Mouse (Mus musculus): Measurements from ENCODE around the gene Sult1d1. TPM values are rescaled to one million over a fixed set of nuclear protein-coding genes. Genes with fewer than 3 reads are reported as not detected.

The Sult1d1 gene
- polyA plus RNA-seq, 1 experiment from 2014 or later, result not detected

DNA sequence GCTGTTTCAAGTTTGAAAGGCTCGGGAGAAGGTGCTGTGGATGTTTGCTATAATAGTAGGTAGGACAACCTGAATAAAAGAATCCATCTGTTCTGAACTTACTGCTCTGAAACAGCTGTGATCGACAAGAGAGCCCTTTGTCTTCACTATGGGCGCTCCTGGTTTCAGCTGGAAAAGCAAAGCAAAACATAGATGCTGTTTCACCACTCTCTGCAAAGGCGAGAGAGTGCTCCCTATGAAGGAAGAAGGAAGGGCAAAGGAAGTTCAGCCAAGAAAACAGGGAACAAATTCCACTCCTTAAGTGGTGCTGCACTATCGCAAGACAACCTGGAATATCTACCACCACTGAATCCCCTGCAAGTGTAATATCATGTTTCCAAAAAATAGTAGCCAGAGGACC is 4.7 kb upstream of the Sult1d1 start:
- ATAC-seq (ENCODE audit: low FRiP score), result no peak
- H3K4me1 ChIP-seq (replicated peaks; ENCODE audit: control insufficient read depth, insufficient read depth, low read length), result no peaks in the 10 kb centered on the region

GRCm38 (mm10) chr5:87572781-87573180 is 4.0 kb upstream of the Sult1d1 start:
- 86% methylated on average over 6 of the region's 6 CpGs for WGBS

More for the DNA sequence above, 4.7 kb upstream of the Sult1d1 start:
- H3K36me3 ChIP-seq (ENCODE audit: control insufficient read depth, insufficient read depth, low read length), result no peaks in the 10 kb centered on the region
- no peak overlapping the region for H3K4me2 ChIP-seq (replicated peaks; ENCODE audit: low read depth, low read length)
- no peak for DNase-seq (ENCODE audit: low spot score)
- H3K4me3 ChIP-seq (ENCODE audit: low read depth, low read length), result no peak overlapping the region
- no peaks in the 10 kb centered on the region for H3K27me3 ChIP-seq (ENCODE audit: control insufficient read depth, insufficient read depth, low read length)
- no peak overlapping the region for H3K27ac ChIP-seq (ENCODE audit: low read depth, low read length)
- H3K9me3 ChIP-seq (ENCODE audit: control insufficient read depth, low read length), result no peaks in the 10 kb centered on the region
- no peak overlapping the region for H3K9ac ChIP-seq (ENCODE audit: low read depth, low read length)
- 55% methylated on average over 5 of the region's 5 CpGs for WGBS

GRCm38 (mm10) chr5:87567306-87567705 is 1.5 kb downstream of the Sult1d1 start:
- no peaks in the 10 kb centered on the region for H3K27me3 ChIP-seq (ENCODE audit: control insufficient read depth, insufficient read depth, low read length)
- ATAC-seq (ENCODE audit: low FRiP score) (no peak), DNase-seq (ENCODE audit: low spot score) (no peak)
- no peaks in the 10 kb centered on the region for H3K4me1 ChIP-seq (replicated peaks; ENCODE audit: control insufficient read depth, insufficient read depth, low read length)
- no peaks in the 10 kb centered on the region for H3K36me3 ChIP-seq (ENCODE audit: control insufficient read depth, insufficient read depth, low read length)
- H3K4me2 ChIP-seq (replicated peaks; ENCODE audit: low read depth, low read length), result no peak overlapping the region
- H3K9me3 ChIP-seq (ENCODE audit: control insufficient read depth, low read length), result no peaks in the 10 kb centered on the region
- H3K27ac ChIP-seq (ENCODE audit: low read depth, low read length), result no peak overlapping the region
- H3K4me3 ChIP-seq (ENCODE audit: low read depth, low read length), result no peak overlapping the region
- no peak overlapping the region for H3K9ac ChIP-seq (ENCODE audit: low read depth, low read length)
- 88% methylated on average over 1 of the region's 1 CpGs for WGBS

More at GRCm38 (mm10) chr5:87572781-87573180, 4.0 kb upstream of the Sult1d1 start:
- H3K9ac ChIP-seq (ENCODE audit: low read depth, low read length), result no peak overlapping the region
- H3K4me3 ChIP-seq (ENCODE audit: low read depth, low read length), result no peak overlapping the region
- no peaks in the 10 kb centered on the region for H3K36me3 ChIP-seq (ENCODE audit: control insufficient read depth, insufficient read depth, low read length)
- no peaks in the 10 kb centered on the region for H3K4me1 ChIP-seq (replicated peaks; ENCODE audit: control insufficient read depth, insufficient read depth, low read length)
- H3K27ac ChIP-seq (ENCODE audit: low read depth, low read length), result no peak overlapping the region
- no peak overlapping the region for H3K4me2 ChIP-seq (replicated peaks; ENCODE audit: low read depth, low read length)
- ATAC-seq (ENCODE audit: low FRiP score), result no peak
- DNase-seq (ENCODE audit: low spot score), result no peak
- H3K9me3 ChIP-seq (ENCODE audit: control insufficient read depth, low read length), result no peaks in the 10 kb centered on the region
- H3K27me3 ChIP-seq (ENCODE audit: control insufficient read depth, insufficient read depth, low read length), result no peaks in the 10 kb centered on the region

- Histone ChIP-seq H3K9ac (ENCODE audit: low read depth, low read length) (no peak overlapping the region), H3K4me3 (ENCODE audit: low read depth, low read length) (no peak overlapping the region), H3K27me3 (ENCODE audit: control insufficient read depth, insufficient read depth, low read length) (no peaks in the 10 kb centered on the region), H3K36me3 (ENCODE audit: control insufficient read depth, insufficient read depth, low read length) (no peaks in the 10 kb centered on the region), H3K9me3 (ENCODE audit: control insufficient read depth, low read length) (no peaks in the 10 kb centered on the region), H3K27ac (ENCODE audit: low read depth, low read length) (no peak overlapping the region), H3K4me1 (replicated peaks; ENCODE audit: control insufficient read depth, insufficient read depth, low read length) (no peaks in the 10 kb centered on the region), H3K4me2 (replicated peaks; ENCODE audit: low read depth, low read length) (no peak overlapping the region)
- no peak for ATAC-seq (ENCODE audit: low FRiP score)
- no peak for DNase-seq (ENCODE audit: low spot score)
Observed at GRCm38 (mm10) chr5:87562966-87563365, 5.9 kb downstream of the Sult1d1 start.

DNA sequence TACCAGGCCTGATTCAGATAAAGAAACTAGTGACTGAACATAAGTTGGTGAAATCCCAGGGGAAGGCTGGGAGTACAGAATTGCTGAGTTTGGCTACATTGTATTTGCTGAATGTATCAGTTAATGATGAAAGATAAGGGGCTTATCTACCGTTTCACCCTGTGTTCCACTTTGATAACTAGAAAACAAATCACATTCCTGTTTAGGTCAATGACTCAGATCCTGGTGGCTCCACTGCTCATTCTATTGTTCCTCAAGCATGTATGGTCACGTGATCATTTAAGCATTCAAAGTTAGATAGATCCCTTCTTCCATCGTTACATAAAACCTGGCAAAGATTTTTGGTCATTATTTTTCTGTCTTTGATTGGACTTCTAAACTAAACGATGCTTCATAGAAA is 6.3 kb downstream of the Sult1d1 start:
- Histone ChIP-seq H3K9ac (ENCODE audit: low read depth, low read length) (no peak overlapping the region), H3K4me2 (replicated peaks; ENCODE audit: low read depth, low read length) (no peak overlapping the region), H3K27me3 (ENCODE audit: control insufficient read depth, insufficient read depth, low read length) (no peaks in the 10 kb centered on the region), H3K9me3 (ENCODE audit: control insufficient read depth, low read length) (no peaks in the 10 kb centered on the region), H3K4me3 (ENCODE audit: low read depth, low read length) (no peak overlapping the region), H3K36me3 (ENCODE audit: control insufficient read depth, insufficient read depth, low read length) (no peaks in the 10 kb centered on the region), H3K4me1 (replicated peaks; ENCODE audit: control insufficient read depth, insufficient read depth, low read length) (no peaks in the 10 kb centered on the region), H3K27ac (ENCODE audit: low read depth, low read length) (no peak overlapping the region)
- ATAC-seq (ENCODE audit: low FRiP score) (no peak), DNase-seq (ENCODE audit: low spot score) (no peak)
- WGBS, result 79% methylated on average over 4 of the region's 4 CpGs

DNA sequence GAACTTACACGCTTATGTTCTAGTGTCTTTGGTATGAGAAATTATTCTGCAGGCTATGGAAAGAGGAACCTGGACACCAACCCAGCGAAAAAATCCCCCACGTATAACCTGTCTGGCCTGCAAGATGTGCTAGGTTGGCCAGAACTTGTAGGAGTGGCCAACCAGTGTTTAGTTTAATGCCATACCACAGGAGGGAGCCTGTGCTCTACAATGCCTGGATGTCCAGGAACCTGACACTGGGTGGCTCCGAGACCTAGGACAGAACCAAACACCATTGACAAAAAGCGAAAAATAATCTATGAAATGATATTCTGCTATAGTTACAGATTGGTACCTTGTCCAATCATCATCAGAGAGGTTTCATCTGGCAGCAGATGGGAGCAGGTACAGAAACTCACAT is 8.7 kb downstream of the Sult1d1 start:
- no peak overlapping the region for H3K4me3 ChIP-seq (ENCODE audit: low read depth, low read length)
- WGBS, result 79% methylated on average over 5 of the region's 5 CpGs
- no peaks in the 10 kb centered on the region for H3K4me1 ChIP-seq (replicated peaks; ENCODE audit: control insufficient read depth, insufficient read depth, low read length)
- no peak overlapping the region for H3K9ac ChIP-seq (ENCODE audit: low read depth, low read length)
- H3K4me2 ChIP-seq (replicated peaks; ENCODE audit: low read depth, low read length), result no peak overlapping the region
- no peak for DNase-seq (ENCODE audit: low spot score)
- H3K9me3 ChIP-seq (ENCODE audit: control insufficient read depth, low read length), result no peaks in the 10 kb centered on the region
- no peaks in the 10 kb centered on the region for H3K27me3 ChIP-seq (ENCODE audit: control insufficient read depth, insufficient read depth, low read length)
- H3K36me3 ChIP-seq (ENCODE audit: control insufficient read depth, insufficient read depth, low read length), result no peaks in the 10 kb centered on the region
- no peak for ATAC-seq (ENCODE audit: low FRiP score)
- no peak overlapping the region for H3K27ac ChIP-seq (ENCODE audit: low read depth, low read length)

- Histone ChIP-seq H3K9ac (ENCODE audit: low read depth, low read length) (no peak overlapping the region), H3K27me3 (ENCODE audit: control insufficient read depth, insufficient read depth, low read length) (no peaks in the 10 kb centered on the region), H3K4me3 (ENCODE audit: low read depth, low read length) (no peak overlapping the region), H3K4me1 (replicated peaks; ENCODE audit: control insufficient read depth, insufficient read depth, low read length) (no peaks in the 10 kb centered on the region), H3K36me3 (ENCODE audit: control insufficient read depth, insufficient read depth, low read length) (no peaks in the 10 kb centered on the region), H3K9me3 (ENCODE audit: control insufficient read depth, low read length) (no peaks in the 10 kb centered on the region), H3K4me2 (replicated peaks; ENCODE audit: low read depth, low read length) (no peak overlapping the region), H3K27ac (ENCODE audit: low read depth, low read length) (no peak overlapping the region)
- DNase-seq (ENCODE audit: low spot score) (no peak), ATAC-seq (ENCODE audit: low FRiP score) (no peak)
- 32% methylated on average over 1 of the region's 1 CpGs for WGBS
Observed at GRCm38 (mm10) chr5:87550935-87551334, 17.9 kb downstream of the Sult1d1 start.

DNA sequence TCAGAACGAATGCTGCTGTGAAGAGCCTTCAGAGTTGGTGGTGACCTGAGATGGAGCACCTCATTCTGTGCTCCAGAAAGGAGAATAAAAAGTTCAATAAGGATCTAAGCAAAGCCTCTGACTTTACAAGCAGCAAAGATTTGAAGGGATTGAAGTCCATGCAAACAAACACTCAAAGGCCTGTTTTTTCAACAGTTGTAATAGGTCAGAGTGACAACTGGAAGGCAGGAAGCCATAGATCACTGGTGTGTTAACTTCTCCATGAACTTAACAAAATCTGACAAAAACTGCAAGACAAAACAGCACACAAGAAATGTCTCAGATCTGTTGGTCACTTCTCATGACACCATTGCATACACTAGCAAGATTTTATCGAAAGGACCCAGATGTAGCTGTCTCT is 30.7 kb downstream of the Sult1d1 start, which contains the start of gene Sult1b1:
Gene Sult1b1, minus strand, starts transcription at position 85 of the 400 bp plus-strand sequence.
- Histone ChIP-seq H3K27ac (ENCODE audit: low read depth, low read length) (no peak within 1 kb of the TSS), H3K4me2 (replicated peaks; ENCODE audit: low read depth, low read length) (no peak within 1 kb of the TSS), H3K9ac (ENCODE audit: low read depth, low read length) (no peak within 1 kb of the TSS), H3K27me3 (ENCODE audit: control insufficient read depth, insufficient read depth, low read length) (no peaks in the 10 kb centered on the region), H3K4me1 (replicated peaks; ENCODE audit: control insufficient read depth, insufficient read depth, low read length) (no peaks in the 10 kb centered on the region), H3K36me3 (ENCODE audit: control insufficient read depth, insufficient read depth, low read length) (no peaks in the 10 kb centered on the region), H3K9me3 (ENCODE audit: control insufficient read depth, low read length) (no peaks in the 10 kb centered on the region), H3K4me3 (ENCODE audit: low read depth, low read length) (no peak within 1 kb of the TSS)
- 97% methylated on average over 2 of the region's 2 CpGs for WGBS
- ATAC-seq (ENCODE audit: low FRiP score), result no peak
- no peak for DNase-seq (ENCODE audit: low spot score)

- no peak for DNase-seq (ENCODE audit: low spot score)
- no peak overlapping the region for H3K4me2 ChIP-seq (replicated peaks; ENCODE audit: low read depth, low read length)
- WGBS, result 66% methylated on average over 4 of the region's 4 CpGs
- no peaks in the 10 kb centered on the region for H3K36me3 ChIP-seq (ENCODE audit: control insufficient read depth, insufficient read depth, low read length)
- H3K27me3 ChIP-seq (ENCODE audit: control insufficient read depth, insufficient read depth, low read length), result no peaks in the 10 kb centered on the region
- H3K4me1 ChIP-seq (replicated peaks; ENCODE audit: control insufficient read depth, insufficient read depth, low read length), result no peaks in the 10 kb centered on the region
- no peak overlapping the region for H3K4me3 ChIP-seq (ENCODE audit: low read depth, low read length)
- no peak overlapping the region for H3K27ac ChIP-seq (ENCODE audit: low read depth, low read length)
- H3K9me3 ChIP-seq (ENCODE audit: control insufficient read depth, low read length), result no peaks in the 10 kb centered on the region
- no peak overlapping the region for H3K9ac ChIP-seq (ENCODE audit: low read depth, low read length)
- no peak for ATAC-seq (ENCODE audit: low FRiP score)
Observed at GRCm38 (mm10) chr5:87535994-87536644, 32.7 kb downstream of the Sult1d1 start.
